ENCODE assay signal across 9 mouse cellular contexts in the genomic region with DNA sequence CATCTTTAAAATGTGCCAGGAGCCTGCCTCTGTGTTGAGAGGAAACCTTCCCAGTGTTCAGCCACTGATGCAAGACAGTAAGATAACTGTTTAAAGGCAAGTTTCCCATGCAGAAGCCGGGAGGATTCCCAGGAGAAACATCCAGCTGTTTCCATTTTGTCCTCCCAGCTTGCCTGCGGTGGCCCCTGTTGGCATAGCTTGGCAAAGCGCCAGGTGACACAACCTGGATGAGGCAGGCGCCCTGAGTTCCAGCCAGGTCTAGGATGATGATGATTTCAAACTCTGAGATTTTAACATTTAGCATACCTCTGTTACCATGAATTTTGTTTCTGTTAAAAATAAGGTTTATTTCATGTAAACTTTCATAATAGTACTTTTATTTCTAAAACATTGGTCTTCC.
"Had no signal": no experiment of that assay in that cellular context is flagged by ENCODE, and none has a peak within 500 bp of the region (broad histone marks: within the 10 kb centered on the region; RNA-seq: fewer than 3 reads in every experiment).

No protein-coding gene starts in this region.

- DNase-seq: kidney, adult 2 months; kidney, postnatal 25 days; layer of hippocampus, postnatal 36 days; liver; lung, adult 18-20 months; retina, postnatal 1 day; right cerebral cortex, postnatal 25 days; thymus, adult 18-20 months; thymus, postnatal 36 days had no signal
